Mouse (Mus musculus): ENCODE data around the gene Serpinb11.

GRCm38 (mm10) chr1:107351115-107351514 lies 9.9 kb upstream of the Serpinb11 start:
- no peak for TF ChIP-seq GATA1 (IDR thresholded peaks at IDR 0.05; ENCODE audit: low read length)
- TF ChIP-seq TAL1 (IDR thresholded peaks at IDR 0.05; ENCODE audit: low read length), result no peak

Measured in erythroblast, embryonic 14.5 days (primary cell).